Mouse (Mus musculus): ENCODE measurements around the gene Flt3l.

GRCm38 (mm10) chr7:45117566-45117965 is 18.7 kb downstream of the Flt3l start:
- no peak for TF ChIP-seq CTCF (IDR thresholded peaks at IDR 0.05; ENCODE audit: low read depth, low read length)
- no peak for TF ChIP-seq POLR2A (IDR thresholded peaks at IDR 0.05; ENCODE audit: extremely low read depth, insufficient read depth, low read length)

All from liver, adult 2 months (tissue).